Mouse (Mus musculus) ES-Bruce4 (cell line): ENCODE measurements around the gene Clmn. TPM values are rescaled to one million over a fixed set of nuclear protein-coding genes. Genes with fewer than 3 reads are reported as not detected.
"Not testable (repeated sequence)": the region's sequence is repeated elsewhere in the genome, so short reads cannot be mapped to it uniquely, and the experiment has no call there.

Source experiments
- H3K27ac ChIP-seq: 2 replicates; pipeline ENCODE4 v1.5.1; 2012; ENCODE audit warnings: low read length, inconsistent platforms; ENCODE audit not compliant: insufficient read depth
- H3K27me3 ChIP-seq: 2 replicates; pipeline ENCODE4 v1.6.1; 2012; ENCODE audit warnings: mild to moderate bottlenecking, low read length, inconsistent platforms; ENCODE audit not compliant: control insufficient read depth, poor library complexity, insufficient read depth, severe bottlenecking
- H3K36me3 ChIP-seq: 2 replicates; pipeline ENCODE4 v1.6.1; 2012; ENCODE audit warnings: inconsistent platforms, mild to moderate bottlenecking, low read length, moderate library complexity; ENCODE audit not compliant: control insufficient read depth, poor library complexity, insufficient read depth, severe bottlenecking
- H3K4me1 ChIP-seq: one replicate; pipeline ENCODE4 v1.8.1; 2011; ENCODE audit warnings: low read length; ENCODE audit not compliant: control insufficient read depth, insufficient read depth
- H3K4me3 ChIP-seq: 2 replicates; pipeline ENCODE4 v1.5.1; 2011; ENCODE audit warnings: low read depth, mild to moderate bottlenecking, low read length
- H3K9ac ChIP-seq: 2 replicates; pipeline ENCODE4 v1.6.1; 2012; ENCODE audit warnings: low read depth, mild to moderate bottlenecking, inconsistent platforms; ENCODE audit not compliant: poor library complexity, severe bottlenecking
- H3K9me3 ChIP-seq: replicated peaks from 2 replicates; pipeline ENCODE4 v1.6.1; 2012; ENCODE audit warnings: mild to moderate bottlenecking, low read length, inconsistent platforms; ENCODE audit not compliant: control insufficient read depth, poor library complexity, insufficient read depth, severe bottlenecking
- CTCF ChIP-seq: IDR thresholded peaks from one replicate; pipeline ENCODE4 v1.8.1; 2011; ENCODE audit warnings: low read depth, low read length
- EP300 ChIP-seq: IDR thresholded peaks from 2 replicates; pipeline ENCODE4 v1.6.1; 2011; ENCODE audit warnings: low read depth, low read length; ENCODE audit not compliant: insufficient read depth
- POLR2A ChIP-seq: IDR thresholded peaks from one replicate; pipeline ENCODE4 v1.8.1; 2011; ENCODE audit warnings: low read length; ENCODE audit not compliant: insufficient read depth
- polyA plus RNA-seq: library from polyadenylated mRNA; stranded (reverse); fragments of >200 nt; gene quantifications from 2 replicates; pipeline ENCODE4 v1.2.4, GENCODE M21; 2011; ENCODE audit warnings: low read depth; ENCODE audit not compliant: missing spikeins, insufficient read depth, insufficient read length

Clmn gene
- polyA plus RNA-seq, 1 experiment, result 14.8 TPM

- Histone ChIP-seq H3K27ac (no peak overlapping the region), H3K4me3 (no peak overlapping the region), H3K36me3 (peaks cover under 1% of the 10 kb centered on the region; the same call in 1 of the 2 replicates), H3K9ac (no peak overlapping the region), H3K4me1 (no peaks in the 10 kb centered on the region), H3K9me3 (no peaks in the 10 kb centered on the region), H3K27me3 (no peaks in the 10 kb centered on the region)
- no peak for TF ChIP-seq POLR2A
These were observed 128.9 kb downstream of the Clmn start for GRCm38 (mm10) chr12:104735993-104736395.

- no peak overlapping the region for H3K9ac ChIP-seq
- H3K27ac ChIP-seq, result no peak overlapping the region
- no peaks in the 10 kb centered on the region for H3K4me1 ChIP-seq
- H3K27me3 ChIP-seq, result no peaks in the 10 kb centered on the region
- H3K4me3 ChIP-seq, result no peak overlapping the region
- H3K36me3 ChIP-seq, result peaks cover 20% of the 10 kb centered on the region
- no peak for TF ChIP-seq POLR2A
- TF ChIP-seq EP300, result no peak
- no peak for TF ChIP-seq CTCF
- no peaks in the 10 kb centered on the region for H3K9me3 ChIP-seq
These were observed 131.7 kb downstream of the Clmn start for GRCm38 (mm10) chr12:104733165-104733564.

GRCm38 (mm10) chr12:104731782-104732181 lies 133.1 kb downstream of the Clmn start:
- H3K36me3 ChIP-seq, result peaks cover 22% of the 10 kb centered on the region
- H3K4me3 ChIP-seq, result no peak overlapping the region
- H3K9ac ChIP-seq, result no peak overlapping the region
- H3K4me1 ChIP-seq, result no peaks in the 10 kb centered on the region
- H3K27me3 ChIP-seq, result no peaks in the 10 kb centered on the region
- no peaks in the 10 kb centered on the region for H3K9me3 ChIP-seq
- TF ChIP-seq EP300 (no peak), POLR2A (no peak), CTCF (no peak)
- no peak overlapping the region for H3K27ac ChIP-seq

GRCm38 (mm10) chr12:104726436-104726835 lies 138.4 kb downstream of the Clmn start:
- not testable (repeated sequence) for H3K9me3 ChIP-seq, H3K4me3 ChIP-seq, H3K27me3 ChIP-seq, H3K4me1 ChIP-seq, H3K9ac ChIP-seq, H3K27ac ChIP-seq
- peaks cover 26% of the 10 kb centered on the region for H3K36me3 ChIP-seq

GRCm38 (mm10) chr12:104722056-104722455 lies 142.8 kb downstream of the Clmn start:
- H3K27me3 ChIP-seq, result no peaks in the 10 kb centered on the region
- TF ChIP-seq POLR2A (no peak), CTCF (no peak), EP300 (no peak)
- no peak overlapping the region for H3K9ac ChIP-seq
- H3K4me3 ChIP-seq, result no peak overlapping the region
- H3K9me3 ChIP-seq, result no peaks in the 10 kb centered on the region
- no peaks in the 10 kb centered on the region for H3K4me1 ChIP-seq
- no peak overlapping the region for H3K27ac ChIP-seq
- H3K36me3 ChIP-seq, result peaks cover 5% of the 10 kb centered on the region; the same call in 1 of the 2 replicates

GRCm38 (mm10) chr12:104721011-104721410 lies 143.9 kb downstream of the Clmn start:
- TF ChIP-seq POLR2A, result no peak
- TF ChIP-seq CTCF, result no peak

GRCm38 (mm10) chr12:104718956-104719355 lies 145.9 kb downstream of the Clmn start:
- H3K9ac ChIP-seq, result no peak overlapping the region
- H3K27me3 ChIP-seq, result no peaks in the 10 kb centered on the region
- no peaks in the 10 kb centered on the region for H3K4me1 ChIP-seq
- H3K9me3 ChIP-seq, result no peaks in the 10 kb centered on the region
- no peak overlapping the region for H3K4me3 ChIP-seq
- H3K27ac ChIP-seq, result no peak overlapping the region
- TF ChIP-seq POLR2A, result no peak
- no peak for TF ChIP-seq CTCF
- TF ChIP-seq EP300, result no peak
- H3K36me3 ChIP-seq, result peaks cover 7% of the 10 kb centered on the region; the same call in 1 of the 2 replicates

More at GRCm38 (mm10) chr12:104721011-104721410, 143.9 kb downstream of the Clmn start:
- no peak overlapping the region for H3K4me3 ChIP-seq
- H3K36me3 ChIP-seq, result peaks cover 7% of the 10 kb centered on the region; the same call in 1 of the 2 replicates
- H3K9me3 ChIP-seq, result no peaks in the 10 kb centered on the region
- H3K27me3 ChIP-seq, result no peaks in the 10 kb centered on the region
- H3K27ac ChIP-seq, result no peak overlapping the region
- no peaks in the 10 kb centered on the region for H3K4me1 ChIP-seq
- H3K9ac ChIP-seq, result no peak overlapping the region
